Mouse (Mus musculus) liver, postnatal 0 days (tissue): ENCODE results near the gene Lhfp.

ENCODE experiments used
- CTCF ChIP-seq: sonication (generic); IDR thresholded peaks from 2 replicates; pipeline ENCODE4 v1.5.1; 2016; ENCODE audit warnings: antibody characterized with exemption, low read depth
- EP300 ChIP-seq: IDR thresholded peaks from 2 replicates; pipeline ENCODE4 v1.6.1; 2016; ENCODE audit warnings: antibody characterized with exemption, low read depth, mild to moderate bottlenecking

GRCm38 (mm10) chr3:53138785-53139184 lies 97.5 kb downstream of the Lhfp start:
- TF ChIP-seq CTCF (0 out of 2 replicates have a peak, but pooled peaks have one; percentile 15), EP300 (no peak)
